Mouse (Mus musculus) megakaryocyte, embryonic 14.5 days (primary cell): ENCODE data around the gene Myl12a.

ENCODE experiments used
- FLI1 ChIP-seq: IDR thresholded peaks from 2 replicates; pipeline ENCODE4 v1.6.1; 2012; ENCODE audit warnings: low read length, inconsistent platforms, mixed read lengths
- GATA1 ChIP-seq: IDR thresholded peaks from 3 replicates; pipeline ENCODE4 v1.6.1; 2012; ENCODE audit warnings: mixed read lengths, low read length, inconsistent platforms, borderline replicate concordance

DNA sequence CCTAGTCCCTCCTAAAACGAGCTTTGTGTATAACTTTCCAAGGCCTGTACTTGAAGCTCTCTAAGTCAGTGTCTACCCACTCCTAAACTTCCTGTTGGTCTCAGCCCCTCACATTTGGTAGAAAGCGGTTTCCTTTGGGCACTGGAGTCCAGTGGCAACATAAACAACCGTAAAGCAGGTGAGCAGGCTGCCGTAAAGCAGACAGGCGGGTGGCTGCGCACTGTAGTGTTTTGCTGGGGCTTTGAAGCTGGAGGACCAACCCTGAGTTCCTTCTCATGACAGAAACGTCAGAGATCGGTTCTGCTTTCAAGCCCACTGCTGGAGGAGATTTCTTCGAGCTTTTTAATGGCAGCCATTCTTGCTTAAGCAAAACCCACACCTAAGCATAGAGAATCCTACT is 10.0 kb downstream of the Myl12a start:
- no peak for TF ChIP-seq GATA1
- TF ChIP-seq FLI1, result no peak
